Mouse (Mus musculus): ENCODE data around the gene Scrn1. TPM values are rescaled to one million over a fixed set of nuclear protein-coding genes. Genes with fewer than 3 reads are reported as not detected.
A peak's percentile ranks its signal among the peaks of the same experiment; 100 is the strongest.

The Scrn1 gene
- 135 TPM in 2 replicates for polyA plus RNA-seq (2015; fragmentation: Nextera tagmentation; extraction: Ambion mirVana)

- Histone ChIP-seq H3K36me3 (no peaks in the 10 kb centered on the region), H3K4me1 (peaks cover 65% of the 10 kb centered on the region), H3K27ac (replicated peaks) (peak within 1 kb of the TSS; percentile 96), H3K9me3 (no peaks in the 10 kb centered on the region), H3K4me3 (peak within 1 kb of the TSS; percentile 64), H3K27me3 (no peaks in the 10 kb centered on the region), H3K9ac (replicated peaks) (peak within 1 kb of the TSS; percentile 91), H3K4me2 (replicated peaks) (peak within 1 kb of the TSS; percentile 69)
- peak; percentile 85 for ATAC-seq (replicated peaks)
- WGBS, result under 1% methylated on average over 59 of the region's 60 CpGs
Observed at GRCm38 (mm10) chr6:54565665-54566545, at the start of gene Scrn1. Gene Scrn1 (minus strand): TSS chr6:54566489.

GRCm38 (mm10) chr6:54606241-54606640 lies 40.0 kb upstream of the Scrn1 start:
- Histone ChIP-seq H3K27ac (replicated peaks) (no peak overlapping the region), H3K4me3 (no peak overlapping the region), H3K4me1 (no peaks in the 10 kb centered on the region), H3K9ac (replicated peaks) (no peak overlapping the region), H3K4me2 (replicated peaks) (no peak overlapping the region), H3K27me3 (no peaks in the 10 kb centered on the region), H3K36me3 (no peaks in the 10 kb centered on the region), H3K9me3 (no peaks in the 10 kb centered on the region)
- ATAC-seq (replicated peaks), result no peak
- WGBS, result 75% methylated on average over 4 of the region's 4 CpGs

GRCm38 (mm10) chr6:54604001-54604715 lies 37.9 kb upstream of the Scrn1 start:
- Histone ChIP-seq H3K4me3 (no peak overlapping the region), H3K27ac (replicated peaks) (no peak overlapping the region), H3K36me3 (no peaks in the 10 kb centered on the region), H3K4me2 (replicated peaks) (no peak overlapping the region), H3K27me3 (no peaks in the 10 kb centered on the region), H3K4me1 (no peaks in the 10 kb centered on the region), H3K9ac (replicated peaks) (no peak overlapping the region), H3K9me3 (no peaks in the 10 kb centered on the region)
- ATAC-seq (replicated peaks), result no peak
- 97% methylated on average over 1 of the region's 1 CpGs for WGBS

GRCm38 (mm10) chr6:54602891-54603290 lies 36.6 kb upstream of the Scrn1 start:
- no peaks in the 10 kb centered on the region for H3K27me3 ChIP-seq
- H3K36me3 ChIP-seq, result no peaks in the 10 kb centered on the region
- no peak for ATAC-seq (replicated peaks)
- no peak overlapping the region for H3K9ac ChIP-seq (replicated peaks)
- no peak overlapping the region for H3K27ac ChIP-seq (replicated peaks)
- H3K4me2 ChIP-seq (replicated peaks), result no peak overlapping the region
- WGBS, result 89% methylated on average over 2 of the region's 2 CpGs
- no peaks in the 10 kb centered on the region for H3K9me3 ChIP-seq
- H3K4me3 ChIP-seq, result no peak overlapping the region
- no peaks in the 10 kb centered on the region for H3K4me1 ChIP-seq

- WGBS, result 87% methylated on average over 5 of the region's 5 CpGs
- no peak overlapping the region for H3K27ac ChIP-seq (replicated peaks)
- H3K9ac ChIP-seq (replicated peaks), result no peak overlapping the region
- no peaks in the 10 kb centered on the region for H3K27me3 ChIP-seq
- no peaks in the 10 kb centered on the region for H3K9me3 ChIP-seq
- H3K4me2 ChIP-seq (replicated peaks), result no peak overlapping the region
- H3K4me1 ChIP-seq, result peaks cover 17% of the 10 kb centered on the region
- H3K36me3 ChIP-seq, result no peaks in the 10 kb centered on the region
- no peak for ATAC-seq (replicated peaks)
- H3K4me3 ChIP-seq, result no peak overlapping the region
Observed at GRCm38 (mm10) chr6:54600681-54601347, 34.5 kb upstream of the Scrn1 start.

GRCm38 (mm10) chr6:54597711-54598110 lies 31.4 kb upstream of the Scrn1 start:
- no peak for ATAC-seq (replicated peaks)
- 89% methylated on average over 3 of the region's 3 CpGs for WGBS
- Histone ChIP-seq H3K4me1 (peaks cover 35% of the 10 kb centered on the region), H3K9me3 (no peaks in the 10 kb centered on the region), H3K4me3 (no peak overlapping the region), H3K27me3 (no peaks in the 10 kb centered on the region), H3K4me2 (replicated peaks) (no peak overlapping the region), H3K9ac (replicated peaks) (no peak overlapping the region), H3K27ac (replicated peaks) (no peak overlapping the region), H3K36me3 (no peaks in the 10 kb centered on the region)

- H3K27me3 ChIP-seq, result no peaks in the 10 kb centered on the region
- H3K9ac ChIP-seq (replicated peaks), result no peak within 1 kb of the TSS
- H3K4me1 ChIP-seq, result peaks cover 38% of the 10 kb centered on the region
- H3K4me2 ChIP-seq (replicated peaks), result peak within 1 kb of the TSS; percentile 68
- H3K36me3 ChIP-seq, result no peaks in the 10 kb centered on the region
- H3K27ac ChIP-seq (replicated peaks), result no peak within 1 kb of the TSS
- H3K4me3 ChIP-seq, result peak within 1 kb of the TSS; percentile 93
- 58% methylated on average over 4 of the region's 4 CpGs for WGBS
- no peak for ATAC-seq (replicated peaks)
- H3K9me3 ChIP-seq, result no peaks in the 10 kb centered on the region
Observed at GRCm38 (mm10) chr6:54597208-54597607, 30.9 kb upstream of the Scrn1 start, which contains the start of gene Fkbp14. Gene Fkbp14 (minus strand): TSS chr6:54597308.

- WGBS, result under 1% methylated on average over 47 of the region's 48 CpGs
- Histone ChIP-seq H3K4me1 (peaks cover 48% of the 10 kb centered on the region), H3K9me3 (no peaks in the 10 kb centered on the region), H3K9ac (replicated peaks) (peak overlapping the region; percentile 83), H3K4me2 (replicated peaks) (peak overlapping the region; percentile 68), H3K36me3 (no peaks in the 10 kb centered on the region), H3K27me3 (no peaks in the 10 kb centered on the region), H3K4me3 (peak overlapping the region; percentile 93), H3K27ac (replicated peaks) (peak overlapping the region; percentile 69)
- no peak; the same call in 1 of the 2 replicates for ATAC-seq (replicated peaks)
Observed at GRCm38 (mm10) chr6:54595330-54595878, 29.1 kb upstream of the Scrn1 start.

GRCm38 (mm10) chr6:54594469-54595329 lies 28.4 kb upstream of the Scrn1 start, which contains the start of gene Plekha8:
Gene Plekha8 (plus strand): TSS chr6:54595111.
- Histone ChIP-seq H3K36me3 (no peaks in the 10 kb centered on the region), H3K4me1 (peaks cover 48% of the 10 kb centered on the region), H3K9me3 (no peaks in the 10 kb centered on the region), H3K27ac (replicated peaks) (peak within 1 kb of the TSS; percentile 69), H3K27me3 (no peaks in the 10 kb centered on the region), H3K4me3 (peak within 1 kb of the TSS; percentile 93), H3K4me2 (replicated peaks) (peak within 1 kb of the TSS; percentile 68), H3K9ac (replicated peaks) (peak within 1 kb of the TSS; percentile 83)
- peak; percentile 93 for ATAC-seq (replicated peaks)
- under 1% methylated on average over 39 of the region's 49 CpGs for WGBS

GRCm38 (mm10) chr6:54593766-54594468 lies 27.6 kb upstream of the Scrn1 start:
- Histone ChIP-seq H3K9me3 (no peaks in the 10 kb centered on the region), H3K4me3 (peak overlapping the region; percentile 93), H3K4me1 (peaks cover 48% of the 10 kb centered on the region), H3K27me3 (no peaks in the 10 kb centered on the region), H3K9ac (replicated peaks) (peak overlapping the region; percentile 58; the same call in 1 of the 2 replicates), H3K36me3 (no peaks in the 10 kb centered on the region), H3K27ac (replicated peaks) (peak overlapping the region; percentile 68), H3K4me2 (replicated peaks) (peak overlapping the region; percentile 54)
- 56% methylated on average over 8 of the region's 8 CpGs for WGBS
- ATAC-seq (replicated peaks), result no peak
